Mouse (Mus musculus) adrenal gland, postnatal 4 days (tissue): Measurements from ENCODE around the gene Cacna1c. TPM values are rescaled to one million over a fixed set of nuclear protein-coding genes. Genes with fewer than 3 reads are reported as not detected.

Experiments
- DNase-seq, 2 experiments: peaks; one replicate each; pipeline ENCODE4 v3.0.0; 2021 to 2022; ENCODE audit warnings: low spot score in 2 of 2, mixed read lengths in 2 of 2
- total RNA-seq, 2 experiments: library from RNA; stranded (reverse); gene quantifications; 2 replicates each; pipeline ENCODE4 v1.2.3; 2021

Cacna1c gene
- total RNA-seq, 2 experiments from 2014 or later, result 71.6 to 78.9 TPM

DNA sequence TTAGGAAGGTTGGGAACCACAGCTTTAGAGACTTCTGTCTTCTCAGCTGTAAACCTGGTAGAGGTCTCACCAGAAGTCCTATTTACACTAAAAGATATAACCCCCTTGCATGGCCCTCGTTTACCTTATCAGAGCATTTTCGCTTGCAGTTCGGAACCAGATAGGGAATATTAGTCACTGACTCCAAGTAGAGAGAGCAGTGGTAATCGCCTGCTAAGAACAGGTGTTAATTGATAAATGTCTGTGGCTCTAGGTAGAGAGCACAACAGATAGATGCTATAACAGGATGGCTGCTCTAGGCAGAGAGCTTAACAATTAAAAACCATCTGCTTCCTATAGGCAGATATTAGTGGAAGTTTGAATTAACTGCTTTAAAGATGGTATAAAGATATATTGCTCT lies 657.6 kb downstream of the Cacna1c start:
- DNase-seq, result no peak

Other genes starting within 250 kb of the Cacna1c start
- gene Dcp1b, start 21.2 kb downstream of the Cacna1c start, total RNA-seq, result 10 to 100 TPM; 17.8 to 21.3 TPM
- under 1 TPM; 0.20 to 0.59 TPM for gene Cacna2d4, start 40.1 kb upstream of the Cacna1c start, total RNA-seq
- gene Lrtm2, start 134.3 kb upstream of the Cacna1c start, total RNA-seq, result under 1 TPM; 0.25 to 0.87 TPM
- 100 to 1,000 TPM; 141 to 151 TPM for gene Adipor2, start 221.3 kb upstream of the Cacna1c start, total RNA-seq